Mouse (Mus musculus): Measurements from ENCODE around the gene Trim16.

- no peak for TF ChIP-seq CTCF (IDR thresholded peaks at IDR 0.05; ENCODE audit: low read depth, low read length)
- TF ChIP-seq EP300 (IDR thresholded peaks at IDR 0.05; ENCODE audit: insufficient read depth, low read depth, low read length) = no peak
Measured at GRCm38 (mm10) chr11:62812268-62812667, 7.8 kb upstream of the Trim16 start.

All from ES-Bruce4 (cell line).